Mouse (Mus musculus) adrenal gland, adult 18-20 months (tissue): ENCODE measurements at regions not wholly inside any gene's neighbourhood (a gene's known extent, or its start where the extent isn't known, plus 50 kb on each side); places are given as distances from the start of the nearest gene placed in this dataset.

Experiments used
- DNase-seq, 2 experiments: peaks; one replicate each; pipeline ENCODE4 v3.0.0; 2021 to 2022; ENCODE audit warnings: low spot score in 2 of 2

- no peak for DNase-seq
Observed at GRCm38 (mm10) chr2:148107607-148108115, 60.9 kb upstream of the Foxa2 start.

- no peak for DNase-seq
Observed at GRCm38 (mm10) chr2:148110149-148110548, 63.4 kb upstream of the Foxa2 start.

- DNase-seq, result peak in 1 of 2 experiments; percentile 11
Observed at GRCm38 (mm10) chr2:148111889-148112288, 65.1 kb upstream of the Foxa2 start.

GRCm38 (mm10) chr2:148113184-148113583, 66.4 kb upstream of the Foxa2 start:
- no peak for DNase-seq

GRCm38 (mm10) chr2:148114600-148114999, 67.8 kb upstream of the Foxa2 start:
- no peak for DNase-seq

- no peak for DNase-seq
Observed at GRCm38 (mm10) chr2:148116033-148116790, 69.4 kb upstream of the Foxa2 start.

- no peak for DNase-seq
Observed at GRCm38 (mm10) chr2:148117420-148117819, 70.7 kb upstream of the Foxa2 start.

- DNase-seq, result peak; percentile 17 to 25
Observed at GRCm38 (mm10) chr2:148121885-148122876, 75.4 kb upstream of the Foxa2 start.

- DNase-seq, result no peak
Observed at GRCm38 (mm10) chr2:148123780-148124179, 77.0 kb upstream of the Foxa2 start.

GRCm38 (mm10) chr2:148133811-148134210, 87.0 kb upstream of the Foxa2 start:
- no peak for DNase-seq

- DNase-seq, result no peak
Observed at GRCm38 (mm10) chr2:148141936-148142335, 95.2 kb upstream of the Foxa2 start.

- no peak for DNase-seq
Observed at GRCm38 (mm10) chr2:148144816-148145215, 98.0 kb upstream of the Foxa2 start.

- DNase-seq, result no peak
Observed at GRCm38 (mm10) chr2:148148272-148148671, 101.5 kb upstream of the Foxa2 start.

- DNase-seq, result no peak
Observed at GRCm38 (mm10) chr2:148149426-148149825, 102.7 kb upstream of the Foxa2 start.

- no peak for DNase-seq
Observed at GRCm38 (mm10) chr2:148153513-148154271, 106.9 kb upstream of the Foxa2 start.

- no peak for DNase-seq
Observed at GRCm38 (mm10) chr2:148156122-148156521, 109.4 kb upstream of the Foxa2 start.

GRCm38 (mm10) chr2:148159028-148159600, 112.3 kb upstream of the Foxa2 start:
- DNase-seq, result no peak

GRCm38 (mm10) chr2:148160997-148161396, 114.2 kb upstream of the Foxa2 start:
- DNase-seq, result no peak

- DNase-seq, result no peak
Observed at GRCm38 (mm10) chr2:148161966-148162365, 115.2 kb upstream of the Foxa2 start.

- DNase-seq, result no peak
Observed at GRCm38 (mm10) chr2:148162562-148162961, 115.8 kb upstream of the Foxa2 start.

GRCm38 (mm10) chr2:148171113-148171512, 124.3 kb upstream of the Foxa2 start:
- no peak for DNase-seq
